Mouse (Mus musculus): Measurements from ENCODE around the gene Kcnab3.

Gene Kcnab3

DNA sequence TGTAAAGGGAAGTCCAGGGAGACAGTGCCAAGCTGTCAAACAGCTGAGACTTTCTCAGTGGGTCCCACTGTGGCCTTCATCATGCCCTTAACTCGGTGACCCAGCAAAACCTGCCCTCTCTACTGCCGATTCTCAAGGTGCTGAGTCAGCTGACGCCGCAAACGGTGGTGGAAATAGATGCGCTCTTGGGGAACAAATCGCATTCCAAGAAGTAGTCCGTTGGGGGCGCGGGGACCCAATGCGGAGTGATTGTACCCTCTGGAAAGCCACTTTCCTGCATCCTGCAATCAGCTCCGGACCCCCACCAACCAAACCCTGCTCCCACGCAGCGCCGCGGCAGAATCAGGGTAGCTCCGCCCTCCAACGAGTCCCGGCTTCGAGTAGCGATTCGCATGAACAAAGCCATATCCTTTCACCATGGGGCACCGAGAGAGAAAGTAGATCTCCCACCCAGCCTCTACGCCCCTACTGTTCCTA, 5.9 kb downstream of the Kcnab3 start:
- DNase-seq (ENCODE audit: low spot score), result peak; percentile 64

DNA sequence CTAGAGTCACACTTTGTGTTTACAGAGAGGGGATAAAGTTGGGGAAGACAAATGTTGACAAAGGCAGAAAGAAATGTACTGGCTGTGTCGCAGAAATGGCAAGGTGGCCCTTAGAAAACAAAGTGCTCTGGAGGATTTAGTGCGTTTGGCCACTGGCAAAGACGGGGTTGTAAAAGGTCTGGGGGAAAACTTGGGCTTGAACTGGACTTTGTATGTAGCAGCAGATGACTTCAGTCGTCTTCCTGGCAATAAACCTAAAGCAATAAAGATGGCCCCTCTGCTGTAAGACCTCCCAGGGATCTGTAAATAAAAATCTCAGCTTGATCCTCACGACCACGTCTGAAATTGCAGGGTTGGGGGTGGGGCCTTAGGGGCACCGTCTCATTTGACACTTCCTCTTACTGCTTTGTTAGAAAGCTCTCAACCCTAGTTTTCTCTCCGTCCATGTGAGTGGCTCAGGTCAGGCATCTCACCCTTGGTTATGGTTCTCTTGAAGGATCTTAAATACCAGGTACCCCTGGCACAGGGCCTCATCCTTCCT, 6.7 kb downstream of the Kcnab3 start:
- no peak for DNase-seq (ENCODE audit: low spot score)

DNA sequence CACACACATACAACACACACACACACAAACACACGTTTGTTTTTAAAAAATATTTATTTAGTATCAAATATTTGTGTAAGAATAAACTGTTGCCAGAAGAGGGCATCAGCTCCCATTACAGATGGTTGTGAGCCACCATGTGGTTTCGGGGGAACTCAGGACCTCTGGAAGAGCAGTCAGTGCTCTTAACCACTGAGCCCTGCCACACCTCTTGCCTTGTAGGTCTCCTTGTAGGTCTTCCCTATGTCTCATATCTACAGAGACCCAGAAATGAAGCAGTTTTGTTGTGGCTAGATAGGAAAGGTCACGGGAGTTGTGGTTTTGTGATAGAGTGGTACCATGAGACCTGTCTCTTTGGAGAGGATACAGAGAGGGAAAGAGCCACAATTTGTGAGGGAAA, 7.9 kb downstream of the Kcnab3 start:
- DNase-seq (ENCODE audit: low spot score), result no peak

DNA sequence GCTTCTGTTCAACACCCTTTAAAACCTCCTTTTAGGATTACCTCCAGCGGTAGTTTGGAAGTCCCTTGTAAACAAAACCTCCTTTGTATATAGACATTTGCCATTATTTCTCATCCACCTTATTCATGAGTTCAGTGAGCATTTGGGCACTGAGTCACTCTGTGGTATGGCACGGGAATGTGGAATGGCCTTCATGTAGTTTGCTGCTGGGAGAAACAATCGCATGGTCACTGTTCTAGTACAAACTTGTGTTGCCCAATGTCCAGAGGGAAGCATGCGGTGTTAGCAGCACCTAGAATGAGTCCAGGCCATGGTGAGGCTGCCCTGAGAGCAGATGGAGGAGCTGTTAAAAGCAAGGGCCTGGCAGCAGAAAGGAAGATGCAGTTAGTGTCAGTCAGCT, 8.7 kb downstream of the Kcnab3 start:
- no peak for DNase-seq (ENCODE audit: low spot score)

DNA sequence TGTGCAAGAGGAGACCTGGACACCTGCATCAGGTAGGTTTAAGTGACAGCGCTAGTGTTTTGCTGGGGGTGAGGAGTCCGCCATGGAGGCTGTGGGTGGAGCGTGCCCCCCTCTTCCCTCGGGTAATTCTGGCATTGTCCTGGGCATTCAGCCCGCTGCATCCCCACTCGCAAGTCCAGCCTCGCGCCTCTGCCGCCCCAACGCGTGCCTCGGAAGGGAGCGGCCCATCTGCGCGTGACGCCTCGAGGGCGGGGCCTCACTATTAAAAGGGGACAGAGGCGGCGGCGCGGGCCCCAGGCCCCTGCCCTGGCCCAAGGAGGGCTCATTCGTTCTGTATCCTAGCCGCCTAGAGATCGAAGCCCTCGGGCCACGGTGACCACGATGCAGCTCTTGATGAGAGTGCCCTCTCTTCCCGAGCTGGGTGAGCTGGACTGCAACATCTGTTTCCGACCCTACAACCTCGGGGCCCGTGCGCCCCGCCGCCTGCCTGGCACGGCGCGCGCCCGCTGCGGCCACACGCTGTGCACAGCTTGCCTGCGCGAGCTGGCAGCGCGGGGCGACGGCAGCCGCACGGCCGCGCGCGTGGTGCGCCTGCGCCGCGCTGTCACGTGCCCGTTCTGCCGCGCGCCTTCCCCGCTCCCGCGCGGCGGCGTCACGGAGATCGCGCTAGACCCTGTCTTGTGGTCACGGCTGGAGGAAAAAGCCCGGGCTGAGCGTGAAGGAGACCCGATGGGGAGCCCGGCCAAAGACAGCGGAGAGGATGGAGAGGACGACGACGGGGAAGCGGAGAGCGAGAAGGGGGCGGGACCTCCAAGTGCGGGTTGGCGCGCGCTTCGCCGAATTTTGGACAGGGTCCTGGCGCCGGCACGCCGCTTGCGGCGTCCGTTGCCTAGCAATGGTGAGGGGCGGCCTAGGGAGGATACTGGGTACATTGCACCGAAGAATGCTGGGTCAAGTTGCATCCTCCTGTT, 14.4 kb downstream of the Kcnab3 start, which contains the start of gene Rnf227:
Gene Rnf227 (plus strand): TSS at position 301 of the 971 bp plus-strand sequence.
- DNase-seq (ENCODE audit: low spot score), result peak; percentile 72

DNA sequence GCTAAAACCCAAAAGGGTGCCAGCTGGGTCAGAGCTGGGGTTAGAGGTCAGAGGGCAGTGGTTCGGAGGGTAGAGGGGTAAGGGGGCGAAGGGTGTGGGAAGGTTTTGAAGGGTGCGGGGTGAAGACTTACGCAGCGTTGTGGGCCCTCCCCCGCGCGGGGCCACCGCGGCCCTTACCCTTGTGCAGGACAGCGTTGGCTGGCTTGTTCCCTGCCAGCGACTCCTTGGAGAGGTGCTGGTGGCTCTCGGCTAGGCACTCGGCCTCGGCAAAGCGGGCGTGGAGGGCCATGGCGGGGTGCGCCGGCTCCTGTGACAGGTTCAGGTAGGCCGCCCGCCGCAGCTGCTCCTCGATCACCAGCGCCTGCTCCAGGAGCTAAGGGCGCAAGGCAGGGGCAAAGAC, 20.4 kb downstream of the Kcnab3 start:
- no peak for DNase-seq (ENCODE audit: low spot score)

DNA sequence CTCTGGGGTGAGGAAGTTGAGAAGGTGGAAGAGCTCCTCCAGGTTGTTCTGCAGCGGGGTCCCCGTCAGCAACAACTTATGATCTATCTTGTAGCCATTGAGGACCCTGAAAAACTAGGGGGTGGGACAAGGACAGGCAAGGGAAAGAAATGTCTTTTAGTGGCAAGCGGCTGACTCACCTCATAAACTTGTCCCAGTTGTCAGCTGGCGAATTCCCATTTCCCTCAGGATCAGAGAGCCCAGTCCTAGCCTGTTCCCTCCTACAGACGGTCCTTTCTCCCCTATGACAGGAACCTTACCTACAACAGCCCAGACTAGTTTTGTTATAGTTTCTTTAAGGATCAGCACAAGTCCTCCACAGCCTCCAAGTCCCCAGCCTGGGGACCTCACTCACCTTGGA, 30.5 kb downstream of the Kcnab3 start:
- DNase-seq (ENCODE audit: low spot score), result no peak

DNA sequence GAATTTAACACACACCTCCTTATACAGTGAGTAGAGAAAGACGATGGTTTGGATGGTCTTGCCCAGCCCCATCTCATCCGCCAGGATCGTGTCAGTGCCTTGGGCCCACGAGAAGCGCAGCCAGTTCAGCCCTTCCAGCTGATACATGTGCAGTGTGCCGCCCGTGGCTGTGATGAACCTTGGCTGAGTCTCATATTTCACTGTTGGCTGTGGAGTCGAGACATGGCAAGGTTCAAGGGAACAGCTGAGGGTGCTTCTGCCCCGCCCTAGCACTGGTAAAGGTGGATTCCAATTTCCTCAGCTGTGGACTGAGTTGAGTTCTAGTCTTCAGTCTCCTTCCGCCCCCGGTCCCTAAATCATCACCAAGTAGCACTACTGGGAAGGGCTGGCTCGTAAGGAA, 31.6 kb downstream of the Kcnab3 start:
- DNase-seq (ENCODE audit: low spot score), result no peak

DNA sequence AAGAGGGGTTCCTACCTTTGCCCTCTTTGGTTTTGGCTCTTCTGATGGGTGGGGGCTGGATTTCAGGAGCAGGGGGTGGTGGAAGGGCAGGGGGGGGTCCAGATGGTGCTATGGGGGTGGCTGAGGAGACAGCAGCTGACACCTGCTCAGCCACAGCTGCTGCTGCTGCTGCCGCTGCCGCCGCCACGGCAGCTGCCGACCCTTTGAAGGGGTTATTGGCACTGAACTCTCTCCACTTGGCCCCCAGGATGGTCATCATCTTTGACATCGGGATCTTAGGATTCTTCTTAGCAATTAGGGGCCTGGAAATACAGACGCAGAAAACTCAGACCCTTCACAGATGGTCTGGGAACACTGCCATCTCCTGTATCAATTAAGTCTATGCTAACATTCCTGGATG, 36.0 kb downstream of the Kcnab3 start:
- no peak for DNase-seq (ENCODE audit: low spot score)

DNA sequence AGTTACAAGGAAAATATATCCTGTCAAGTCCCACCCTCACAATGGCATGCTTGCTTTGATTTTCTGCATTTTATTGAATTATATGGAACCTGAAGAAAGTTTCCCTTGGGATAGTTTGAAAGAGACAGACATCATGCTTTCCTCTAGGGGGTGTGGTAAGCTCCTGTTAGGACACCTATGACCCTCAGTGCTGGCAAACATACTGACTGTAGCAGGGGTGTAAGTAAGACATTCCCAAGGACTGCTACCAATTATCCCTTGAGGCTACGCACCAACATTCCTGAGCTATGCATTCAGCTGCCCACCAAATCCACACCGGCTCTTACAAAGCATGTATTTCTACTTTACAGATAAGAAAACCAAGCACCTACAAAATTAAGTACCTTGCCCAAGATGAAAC, 36.4 kb downstream of the Kcnab3 start:
- DNase-seq (ENCODE audit: low spot score), result no peak

DNA sequence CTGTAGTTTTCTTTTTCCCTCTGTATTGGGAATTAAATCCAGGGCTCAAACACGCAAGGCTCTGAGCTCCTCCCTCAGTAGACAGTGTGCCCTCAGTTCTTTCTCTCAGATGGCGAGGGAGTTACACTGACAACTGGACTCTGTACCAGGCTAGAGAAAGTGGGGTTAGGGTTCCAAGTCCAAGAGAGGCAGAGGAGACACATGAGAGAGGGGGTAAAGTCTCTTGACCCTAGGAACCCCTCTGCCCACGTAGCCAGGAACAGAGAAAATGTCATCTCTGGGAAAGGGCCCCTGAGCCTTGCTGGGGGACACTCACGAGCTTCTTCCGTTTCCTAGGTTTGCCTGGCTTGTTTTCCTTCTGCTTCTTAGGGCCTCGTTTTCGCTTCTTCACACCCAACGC, 38.3 kb downstream of the Kcnab3 start:
- no peak for DNase-seq (ENCODE audit: low spot score)

DNA sequence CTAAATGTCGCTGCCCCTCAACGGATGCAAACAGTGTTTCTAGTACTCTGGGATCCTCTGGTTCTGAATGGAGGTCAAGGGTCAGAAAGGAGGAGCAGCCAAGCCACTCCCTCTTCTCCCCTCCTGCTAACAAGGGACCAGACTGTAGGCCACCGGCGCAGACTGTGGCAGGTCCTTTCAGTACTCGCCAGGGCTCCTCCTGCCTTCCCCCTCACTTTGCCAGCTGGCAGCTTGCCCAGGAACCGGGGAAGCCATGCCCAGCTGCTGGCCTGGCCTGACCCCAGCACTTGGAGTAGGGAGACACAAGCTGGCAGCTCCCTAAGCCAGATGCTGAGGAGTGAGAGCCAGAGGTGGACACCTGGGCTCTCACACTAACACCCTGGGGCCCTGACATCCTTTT, 38.9 kb downstream of the Kcnab3 start:
- peak; percentile 96 for DNase-seq (ENCODE audit: low spot score)

DNA sequence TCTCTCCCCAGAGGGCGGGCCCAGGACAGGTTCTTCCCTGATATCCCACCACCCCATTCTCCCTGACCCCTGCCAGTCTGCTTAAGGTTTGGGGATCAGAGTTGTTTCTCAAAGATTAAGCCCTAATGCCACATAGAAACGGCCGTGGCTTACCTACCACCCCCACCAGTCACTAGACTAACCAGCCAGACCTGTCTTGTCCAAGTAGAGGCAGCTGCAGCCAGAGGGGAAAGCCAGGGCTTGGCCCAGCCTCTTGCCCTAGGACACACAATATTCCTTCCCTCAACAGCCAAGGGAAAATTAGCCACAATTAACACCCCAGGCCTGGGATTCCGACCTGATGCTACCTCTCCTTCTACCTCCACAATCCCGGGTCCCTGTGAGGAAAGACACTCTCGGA, 39.7 kb downstream of the Kcnab3 start:
- DNase-seq (ENCODE audit: low spot score), result no peak

DNA sequence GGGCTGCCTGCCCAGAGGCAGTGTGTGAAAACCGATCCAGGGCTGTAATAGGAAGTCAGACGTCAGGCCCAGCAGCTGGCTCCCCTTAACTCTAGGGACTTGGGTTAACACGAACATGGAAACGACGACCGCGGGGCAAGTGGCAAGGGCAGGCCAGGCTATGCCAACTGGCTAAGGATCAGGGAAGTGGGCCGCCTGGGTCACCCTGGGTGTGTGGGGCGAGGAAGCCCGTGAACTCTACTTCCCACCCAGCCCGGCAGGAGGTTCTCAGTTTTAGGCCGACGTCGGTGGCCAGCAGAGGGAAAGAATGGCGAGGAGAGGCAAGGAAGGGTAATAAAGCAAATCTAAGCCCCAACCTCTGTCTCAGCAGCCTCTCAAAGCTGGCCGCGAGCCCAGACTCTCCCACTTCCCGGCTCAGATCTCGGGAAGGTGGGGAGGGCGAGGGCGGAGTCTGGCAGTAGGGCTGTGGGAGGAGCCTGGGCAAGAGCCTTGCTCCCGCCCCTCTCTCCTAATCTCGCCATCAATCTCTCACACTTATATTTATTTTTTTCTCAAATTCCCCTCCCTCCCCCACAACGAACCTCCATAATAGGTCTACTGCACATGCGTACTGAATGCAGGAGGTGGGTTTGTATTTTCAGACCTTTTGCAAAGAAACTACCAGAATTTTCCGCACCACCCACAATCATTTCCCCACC, 40.2 kb downstream of the Kcnab3 start:
- peak; percentile 89 for DNase-seq (ENCODE audit: low spot score)

DNA sequence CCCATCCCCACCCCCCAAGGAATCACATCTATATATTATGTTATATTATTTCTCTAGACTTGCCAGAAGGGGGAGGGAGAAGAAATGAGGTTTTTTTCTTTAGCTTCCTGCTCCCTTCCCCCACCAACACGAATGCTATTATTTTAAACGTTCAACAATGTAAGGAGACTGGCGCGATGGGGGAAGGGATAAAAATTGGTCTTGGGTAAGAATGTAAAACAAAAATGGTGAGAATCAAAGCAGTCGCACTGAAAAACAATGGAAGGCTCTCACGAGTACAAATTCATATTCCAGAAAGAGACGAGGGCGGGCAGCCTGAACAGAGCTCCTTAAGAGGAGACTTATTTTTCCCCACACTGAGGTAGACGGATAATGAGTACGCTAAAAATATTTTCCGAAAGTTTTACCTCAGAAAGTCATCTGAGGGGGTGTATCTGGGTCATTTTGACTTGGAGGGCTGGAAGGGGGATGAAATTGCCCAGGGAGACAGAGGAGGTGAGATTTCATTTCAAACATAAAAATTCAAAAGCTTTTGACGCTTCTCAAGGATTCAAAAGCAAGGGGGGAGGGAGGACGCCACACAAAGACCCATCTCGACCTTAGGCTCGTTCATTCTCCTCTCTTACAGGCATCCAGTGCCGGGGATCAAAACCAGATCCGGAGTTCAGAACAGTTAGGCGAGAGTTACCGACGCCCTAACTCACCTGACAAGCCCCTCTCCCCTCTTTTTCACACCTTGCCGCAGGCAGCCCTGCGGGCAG, 41.0 kb downstream of the Kcnab3 start:
- no peak for DNase-seq (ENCODE audit: low spot score)

DNA sequence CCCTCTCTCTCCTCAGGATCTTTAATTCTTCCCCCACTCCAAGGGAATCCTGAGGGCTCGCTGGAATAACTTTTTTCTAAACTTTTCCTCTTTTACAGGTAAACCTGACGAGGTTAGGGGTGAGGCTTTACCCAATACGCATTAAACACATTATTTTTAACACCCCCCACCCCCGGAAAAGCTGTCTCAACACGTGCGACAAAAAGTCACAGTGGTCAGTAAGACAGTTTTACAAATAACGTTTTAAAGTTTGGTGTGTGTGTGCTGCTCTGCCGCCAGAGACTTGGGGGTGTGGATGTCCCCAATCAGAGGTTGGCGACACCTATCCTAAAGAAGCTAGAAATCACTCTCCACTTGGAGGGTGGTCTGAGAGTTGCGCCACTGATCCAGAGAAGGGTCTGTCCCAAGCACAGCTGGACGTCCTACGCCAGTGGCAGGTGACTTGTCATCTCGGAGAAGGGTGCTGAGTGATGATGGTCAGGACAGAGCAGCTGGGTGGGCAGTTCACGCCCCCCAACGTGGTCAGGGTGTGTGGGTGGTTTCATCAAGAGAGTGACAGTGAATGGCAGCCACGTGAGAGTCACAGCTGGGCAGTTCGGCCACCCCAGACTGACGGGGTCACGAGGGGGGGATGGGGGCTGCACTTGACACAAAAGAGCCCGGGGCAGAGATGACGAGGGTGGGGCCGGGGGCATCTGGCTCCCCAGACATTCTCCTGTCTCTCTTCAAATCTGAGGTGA, 41.7 kb downstream of the Kcnab3 start:
- DNase-seq (ENCODE audit: low spot score), result no peak

DNA sequence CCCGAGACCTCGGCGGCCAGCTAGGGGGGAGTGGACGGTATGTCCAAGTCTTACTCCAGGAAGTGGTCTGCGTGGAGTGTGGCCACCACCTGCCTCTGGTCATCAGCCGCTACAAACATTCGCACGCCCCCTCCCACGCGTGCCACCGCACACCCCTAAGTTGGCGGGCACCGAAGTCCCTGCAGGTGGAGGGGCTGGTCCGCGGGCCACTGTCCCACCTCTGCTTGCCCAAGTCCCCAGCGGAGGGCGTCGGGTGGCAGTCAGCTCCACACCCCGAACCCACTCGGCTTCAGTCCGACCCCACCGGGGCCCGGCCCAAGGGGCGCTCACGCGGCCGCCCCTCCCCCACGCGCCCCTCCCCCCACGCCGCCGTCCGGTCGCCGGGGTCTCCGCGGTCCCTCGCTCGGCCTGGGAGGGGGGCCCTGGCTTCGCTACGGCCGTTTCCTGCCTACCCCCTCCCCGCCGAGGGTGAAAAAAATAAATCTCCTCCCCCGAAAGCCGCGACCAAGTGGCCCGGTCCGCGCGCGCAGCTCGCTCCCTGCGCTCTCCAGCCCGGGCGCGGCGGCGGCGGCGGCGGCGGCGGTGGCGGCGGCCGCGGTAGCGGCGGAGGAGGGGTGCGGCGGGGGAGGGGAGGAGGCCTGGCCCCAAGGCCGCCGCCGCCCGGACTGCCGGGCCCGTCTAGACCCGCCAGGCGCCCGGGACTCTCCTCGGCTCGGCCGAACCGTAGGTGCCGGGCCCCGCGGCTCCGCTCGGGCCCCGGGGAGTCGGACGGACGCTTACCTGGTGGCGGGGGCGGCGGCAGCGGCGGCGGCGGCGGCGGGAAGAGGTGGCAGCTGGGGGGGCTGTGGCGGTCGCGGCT, 42.5 kb downstream of the Kcnab3 start:
- no peak for DNase-seq (ENCODE audit: low spot score)

DNA sequence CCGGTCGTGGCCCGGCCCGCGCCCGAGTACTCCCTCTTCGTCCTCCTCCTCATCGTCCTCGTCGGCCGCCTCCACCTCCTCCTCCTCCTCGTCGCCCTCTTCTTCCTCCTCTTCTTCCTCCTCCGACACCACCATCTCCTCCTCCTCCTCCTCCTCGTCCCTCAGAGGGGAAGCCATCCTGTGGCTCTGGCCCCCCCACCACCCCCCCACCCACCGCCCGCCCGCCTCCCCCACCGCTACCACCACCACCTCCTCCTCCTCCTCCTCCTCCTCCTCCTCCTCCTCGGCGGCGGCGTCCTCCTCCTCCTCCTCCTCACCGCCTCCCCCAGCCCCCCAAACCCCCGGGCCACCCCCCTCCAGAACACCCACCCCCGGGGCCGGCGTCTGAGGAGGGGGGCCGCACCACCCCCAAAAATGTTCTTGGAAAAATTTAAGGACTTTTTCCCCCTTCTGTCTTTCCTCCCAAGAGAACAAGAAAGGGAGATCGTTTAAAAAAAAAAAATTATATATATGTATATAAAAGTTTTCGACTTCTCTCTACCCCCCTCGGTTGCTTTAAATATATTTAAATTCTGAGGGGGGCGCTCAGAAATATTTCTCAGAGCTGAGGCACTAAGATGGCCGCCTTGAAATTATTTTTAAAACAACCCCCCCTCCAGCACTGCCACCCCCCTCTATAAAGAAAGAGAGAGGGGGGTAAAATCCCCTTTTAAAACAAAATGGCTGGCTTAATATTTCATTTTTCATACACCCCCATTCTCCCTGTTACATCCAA, 43.3 kb downstream of the Kcnab3 start, which contains the start of gene Chd3:
Gene Chd3 (minus strand): TSS at position 192 of the 775 bp plus-strand sequence.
- DNase-seq (ENCODE audit: low spot score), result no peak

DNA sequence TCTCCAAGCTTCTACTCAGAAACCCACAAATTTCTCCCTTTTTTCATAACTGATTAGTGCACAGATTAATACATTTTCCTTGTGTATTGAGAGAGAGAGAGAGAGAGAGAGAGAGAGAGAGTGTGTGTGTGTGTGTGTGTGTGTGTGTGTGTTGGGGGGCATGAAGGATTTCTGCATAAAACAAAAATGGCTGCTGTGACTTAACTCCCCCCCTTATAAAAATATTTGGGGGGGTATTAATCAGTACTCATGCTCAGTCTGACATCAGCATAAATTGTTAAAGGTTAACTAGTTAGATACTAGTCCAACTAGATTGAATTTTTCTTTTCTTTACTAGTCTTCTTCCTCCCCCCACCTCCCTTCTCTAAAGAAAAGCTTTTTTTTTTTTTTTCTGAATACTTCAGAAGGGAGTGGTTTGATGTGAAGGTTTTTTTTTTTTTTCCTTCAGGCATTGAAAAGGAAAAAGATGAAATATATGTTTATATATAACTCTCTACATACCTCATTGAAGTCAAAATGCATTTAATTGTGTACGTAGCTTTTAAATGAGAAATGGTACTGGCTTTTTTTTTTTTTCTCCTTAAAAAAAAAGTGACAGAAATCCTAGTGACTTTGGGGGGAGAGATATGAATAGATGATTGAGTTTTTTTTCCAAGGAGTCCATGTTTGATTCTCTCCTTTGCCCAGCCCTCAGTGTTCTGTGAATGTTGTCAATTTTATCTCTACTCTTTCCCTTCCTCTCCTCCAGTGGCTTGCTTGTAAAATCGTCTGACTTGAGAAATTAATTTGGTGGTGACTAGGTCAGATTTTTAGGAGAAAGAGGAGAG, 44.1 kb downstream of the Kcnab3 start:
- DNase-seq (ENCODE audit: low spot score), result no peak

Measured in ovary, postnatal 10 days (tissue).